Mouse (Mus musculus) stomach, embryonic 14.5 days (tissue): Measurements from ENCODE around the gene Sympk. TPM values are rescaled to one million over a fixed set of nuclear protein-coding genes. Genes with fewer than 3 reads are reported as not detected.

Experiments
- ATAC-seq: fragments of 200-750 bp; cut with Nextera tagmentation; 2 replicates; pipeline ENCODE4 v1.8.0; 2017; ENCODE audit warnings: low read depth, moderate TSS enrichment; ENCODE audit not compliant: insufficient number of reproducible peaks, insufficient read depth, low FRiP score
- H3K27ac ChIP-seq: fragments of 300-500 bp; sonication (generic); 2 replicates; pipeline ENCODE4 v1.5.1; 2014; ENCODE audit warnings: mild to moderate bottlenecking, low read length, moderate library complexity, mixed read lengths
- H3K27me3 ChIP-seq: fragments of 300-500 bp; sonication (generic); 2 replicates; pipeline ENCODE4 v1.6.1; 2014; ENCODE audit warnings: low read length, control low read depth, mixed read lengths; ENCODE audit not compliant: control insufficient read depth, insufficient read depth
- H3K36me3 ChIP-seq: fragments of 300-500 bp; sonication (generic); 2 replicates; pipeline ENCODE4 v1.6.1; 2014; ENCODE audit warnings: mild to moderate bottlenecking, control low read depth, low read length, moderate library complexity, mixed read lengths; ENCODE audit not compliant: control insufficient read depth, insufficient read depth
- H3K4me1 ChIP-seq: fragments of 300-500 bp; sonication (generic); 2 replicates; pipeline ENCODE4 v1.6.1; 2014; ENCODE audit warnings: low read length, control low read depth, mixed read lengths; ENCODE audit not compliant: control insufficient read depth, insufficient read depth
- H3K4me2 ChIP-seq: fragments of 300-500 bp; sonication (generic); replicated peaks from 2 replicates; pipeline ENCODE4 v1.6.1; 2014; ENCODE audit warnings: low read depth, low read length, control low read depth
- H3K4me3 ChIP-seq: fragments of 300-500 bp; sonication (generic); 2 replicates; pipeline ENCODE4 v1.5.1; 2014; ENCODE audit warnings: low read depth, low read length, control low read depth
- H3K9ac ChIP-seq: fragments of 300-500 bp; sonication (generic); replicated peaks from 2 replicates; pipeline ENCODE4 v1.6.1; 2014; ENCODE audit warnings: low read depth, mild to moderate bottlenecking, control low read depth, low read length, moderate library complexity, mixed read lengths
- H3K9me3 ChIP-seq: fragments of 300-500 bp; sonication (generic); 2 replicates; pipeline ENCODE4 v1.6.1; 2016; ENCODE audit warnings: low read depth, low read length, control low read depth; ENCODE audit not compliant: control insufficient read depth
- WGBS: fragments of 180-500 bp; shearing (Covaris S2); extraction: QIAGEN DNeasy Blood & Tissue Kit; methylation state at CpG from one replicate; pipeline ENCODE4 v1.1.7; 2014; 5-methylcytosine and 5-hydroxymethylcytosine counted together
- polyA plus RNA-seq: library from polyadenylated mRNA; unstranded; fragments of >200 nt; fragmentation: Nextera tagmentation; extraction: Ambion mirVana; gene quantifications from 2 replicates; pipeline ENCODE4 v1.2.1, GENCODE M21; 2014

Sympk gene
- polyA plus RNA-seq, 1 experiment from 2014 or later: 21.7 TPM

DNA sequence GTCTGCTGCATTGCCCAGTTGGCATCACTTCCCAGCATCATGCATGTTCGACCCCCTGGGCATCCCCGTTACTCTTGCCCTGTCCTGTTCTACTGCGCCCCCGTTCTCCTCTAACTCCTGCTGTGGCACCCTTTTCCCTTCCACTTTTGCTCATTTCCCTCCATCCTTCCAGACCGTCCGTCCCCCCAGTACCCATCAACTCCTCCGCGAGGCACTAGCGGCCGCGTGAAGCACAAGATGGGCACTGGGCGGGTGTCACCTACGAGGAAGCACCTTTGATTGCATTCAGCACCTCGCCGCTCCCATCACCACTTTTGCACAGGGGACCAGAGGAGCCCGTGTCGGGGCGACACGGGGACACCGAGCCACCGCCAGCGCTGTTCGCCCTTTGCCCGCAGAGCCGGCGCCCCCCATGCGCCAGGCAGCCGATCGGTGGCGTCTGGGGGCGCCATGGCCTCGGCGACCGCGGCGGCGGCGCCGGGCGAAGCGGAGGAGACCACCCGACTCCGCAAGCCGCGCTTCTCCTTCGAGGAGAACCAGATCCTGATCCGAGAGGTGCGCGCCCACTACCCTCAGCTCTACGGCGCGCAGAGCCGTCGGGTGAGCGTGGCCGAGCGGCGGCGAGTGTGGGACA lies 32.4 kb upstream of the Sympk start:
- no peak for ATAC-seq
- under 1% methylated on average over 58 of the region's 59 CpGs for WGBS
- Histone ChIP-seq H3K9me3 (no peaks in the 10 kb centered on the region), H3K4me3 (peak overlapping the region; percentile 48), H3K36me3 (peaks cover 7% of the 10 kb centered on the region; the same call in 1 of the 2 replicates), H3K9ac (peak overlapping the region; percentile 30; the same call in 1 of the 2 replicates), H3K27me3 (no peaks in the 10 kb centered on the region), H3K4me1 (0 out of 2 replicates have a peak, but pooled peaks cover 6% of the 10 kb centered on the region), H3K27ac (no peak overlapping the region), H3K4me2 (peak overlapping the region; percentile 88)

DNA sequence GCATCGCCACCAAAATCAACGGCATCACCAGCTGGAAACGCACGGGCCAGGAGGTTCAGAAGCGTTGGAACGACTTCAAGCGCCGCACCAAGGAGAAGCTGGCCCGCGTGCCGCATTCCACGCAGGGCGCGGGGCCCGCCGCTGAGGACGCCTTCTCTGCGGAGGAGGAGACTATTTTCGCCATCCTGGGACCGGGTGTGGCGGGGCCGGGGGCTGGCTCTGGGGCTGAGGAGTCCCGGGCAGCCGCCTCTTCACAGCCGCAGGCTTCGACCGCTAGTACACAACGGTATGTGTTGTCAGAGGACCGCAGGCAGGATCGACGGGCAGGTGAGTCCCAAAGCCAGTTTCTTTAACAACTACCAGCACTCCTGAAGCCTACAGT lies 31.9 kb upstream of the Sympk start:
- Histone ChIP-seq H3K4me3 (peak overlapping the region; percentile 48), H3K4me2 (peak overlapping the region; percentile 88), H3K27ac (no peak overlapping the region), H3K4me1 (0 out of 2 replicates have a peak, but pooled peaks cover 6% of the 10 kb centered on the region), H3K36me3 (peaks cover 7% of the 10 kb centered on the region; the same call in 1 of the 2 replicates), H3K9ac (no peak overlapping the region), H3K9me3 (no peaks in the 10 kb centered on the region), H3K27me3 (no peaks in the 10 kb centered on the region)
- 2% methylated on average over 31 of the region's 31 CpGs for WGBS
- no peak for ATAC-seq

DNA sequence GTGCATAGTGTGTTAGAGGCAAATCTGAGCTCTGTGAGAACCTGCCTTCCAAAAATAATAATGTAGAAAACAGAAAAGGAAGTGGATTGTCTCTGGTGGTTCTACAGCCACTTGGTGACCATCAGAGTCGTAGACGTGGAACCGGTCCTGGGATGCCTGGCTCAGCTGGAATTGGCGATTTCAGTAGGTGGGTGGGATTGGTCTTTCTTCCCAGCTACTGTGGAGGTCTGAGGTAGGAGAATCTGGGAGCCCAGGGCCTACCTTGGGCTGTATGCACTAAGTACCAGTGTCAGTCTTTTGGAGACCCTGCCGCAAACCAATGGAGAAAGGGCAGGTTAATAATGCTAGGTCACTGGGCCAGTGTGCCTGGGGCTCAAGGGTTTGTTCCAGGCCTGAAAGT lies 31.1 kb upstream of the Sympk start:
- no peak for ATAC-seq
- WGBS: 86% methylated on average over 5 of the region's 5 CpGs
- Histone ChIP-seq H3K27me3 (no peaks in the 10 kb centered on the region), H3K9ac (no peak overlapping the region), H3K27ac (no peak overlapping the region), H3K4me2 (no peak overlapping the region), H3K36me3 (peaks cover 7% of the 10 kb centered on the region; the same call in 1 of the 2 replicates), H3K4me3 (peak overlapping the region; percentile 48), H3K4me1 (0 out of 2 replicates have a peak, but pooled peaks cover 6% of the 10 kb centered on the region), H3K9me3 (no peaks in the 10 kb centered on the region)

DNA sequence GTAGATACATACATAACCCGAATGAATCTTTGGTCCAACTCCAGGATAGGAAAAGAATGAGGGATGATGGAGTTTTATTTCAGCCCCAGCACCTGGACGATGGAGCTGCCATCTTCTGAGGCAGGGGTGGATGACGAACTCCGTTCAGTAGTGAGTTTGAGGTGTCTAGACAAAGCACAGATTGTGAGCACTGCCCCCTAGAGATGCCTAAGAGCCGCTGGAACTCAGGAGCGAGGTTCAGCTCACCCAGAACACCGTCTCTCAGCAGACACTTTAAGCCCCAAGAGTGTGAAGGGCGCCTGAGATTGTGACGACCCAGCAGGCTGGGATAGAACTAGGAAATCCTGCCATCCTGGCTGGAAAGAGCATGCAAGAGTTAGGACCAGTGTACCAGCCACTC lies 25.3 kb upstream of the Sympk start:
- Histone ChIP-seq H3K4me3 (no peak overlapping the region), H3K27me3 (no peaks in the 10 kb centered on the region), H3K36me3 (peaks cover 7% of the 10 kb centered on the region; the same call in 1 of the 2 replicates), H3K4me1 (peaks cover 8% of the 10 kb centered on the region; the same call in 1 of the 2 replicates), H3K9me3 (no peaks in the 10 kb centered on the region), H3K4me2 (no peak overlapping the region), H3K9ac (no peak overlapping the region), H3K27ac (no peak overlapping the region)
- ATAC-seq: no peak
- 51% methylated on average over 9 of the region's 9 CpGs for WGBS

DNA sequence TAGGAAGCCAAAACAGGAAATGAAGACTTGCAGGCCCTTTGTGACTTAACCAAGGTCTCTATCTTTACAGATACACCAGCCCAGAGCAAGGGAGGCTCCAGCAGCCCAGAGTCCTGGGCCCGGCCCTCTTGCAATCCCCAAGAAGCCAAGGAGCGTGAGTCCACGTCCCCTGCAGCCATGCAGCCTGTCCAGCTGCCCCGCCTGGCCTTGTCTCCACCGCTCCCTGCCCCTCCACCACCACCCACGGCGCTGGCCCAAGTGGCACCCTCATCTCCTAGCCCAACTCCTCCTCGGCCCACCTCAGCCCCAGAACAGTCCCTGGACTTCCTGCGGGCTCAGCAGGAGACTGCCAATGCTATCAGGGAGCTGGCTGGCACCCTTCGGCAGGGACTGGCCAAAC lies 23.8 kb upstream of the Sympk start:
- Histone ChIP-seq H3K9ac (peak overlapping the region; percentile 22; the same call in 1 of the 2 replicates), H3K27me3 (no peaks in the 10 kb centered on the region), H3K36me3 (peaks cover 9% of the 10 kb centered on the region; the same call in 1 of the 2 replicates), H3K4me1 (peaks cover 15% of the 10 kb centered on the region), H3K9me3 (no peaks in the 10 kb centered on the region), H3K27ac (peak overlapping the region; percentile 27; the same call in 1 of the 2 replicates), H3K4me3 (peak overlapping the region; percentile 29), H3K4me2 (peak overlapping the region; percentile 51)
- WGBS: 41% methylated on average over 10 of the region's 10 CpGs
- no peak for ATAC-seq

DNA sequence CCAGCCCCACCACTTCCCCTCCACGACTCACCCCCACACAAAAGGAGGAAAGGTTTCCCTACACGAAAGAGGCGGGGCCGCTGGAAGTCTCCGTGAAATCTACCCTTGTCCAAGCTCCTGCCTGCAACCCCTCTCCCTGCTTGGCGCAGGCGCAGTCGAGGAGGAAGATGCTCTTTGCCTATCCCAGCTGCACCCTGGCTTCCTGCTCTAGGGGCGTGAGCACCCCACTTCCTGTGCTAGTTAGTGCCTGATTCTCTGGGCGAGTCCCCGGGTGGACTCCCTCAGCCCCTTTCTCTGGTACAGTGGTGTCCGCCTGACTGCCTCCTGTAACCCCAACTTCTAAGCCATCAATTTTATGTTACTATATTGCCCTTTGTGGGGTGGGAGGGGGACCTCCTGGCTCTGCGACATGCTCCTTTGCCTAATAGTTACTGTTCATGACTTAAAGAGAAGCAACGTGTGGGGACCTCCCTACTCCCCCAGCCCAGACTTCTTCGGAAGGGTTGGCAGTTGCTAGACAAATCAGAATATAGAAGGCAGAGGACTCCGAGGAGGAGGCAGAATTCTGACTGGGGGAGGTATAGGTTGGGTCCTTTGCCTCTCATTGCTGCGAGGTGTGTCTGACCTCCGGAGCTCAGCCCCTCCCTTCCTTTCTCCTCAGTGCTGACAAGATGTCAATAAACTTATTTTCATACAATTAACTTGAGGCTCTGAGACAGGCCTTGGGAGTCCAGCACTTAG lies 22.9 kb upstream of the Sympk start:
- H3K4me1 ChIP-seq: peaks cover 23% of the 10 kb centered on the region
- peak overlapping the region; percentile 51 for H3K4me2 ChIP-seq
- H3K36me3 ChIP-seq: peaks cover 14% of the 10 kb centered on the region
- 33% methylated on average over 18 of the region's 18 CpGs for WGBS
- peak overlapping the region; percentile 22; the same call in 1 of the 2 replicates for H3K9ac ChIP-seq
- peak overlapping the region; percentile 29 for H3K4me3 ChIP-seq
- no peak for ATAC-seq
- H3K9me3 ChIP-seq: no peaks in the 10 kb centered on the region
- no peaks in the 10 kb centered on the region for H3K27me3 ChIP-seq
- H3K27ac ChIP-seq: peak overlapping the region; percentile 48; the same call in 1 of the 2 replicates

DNA sequence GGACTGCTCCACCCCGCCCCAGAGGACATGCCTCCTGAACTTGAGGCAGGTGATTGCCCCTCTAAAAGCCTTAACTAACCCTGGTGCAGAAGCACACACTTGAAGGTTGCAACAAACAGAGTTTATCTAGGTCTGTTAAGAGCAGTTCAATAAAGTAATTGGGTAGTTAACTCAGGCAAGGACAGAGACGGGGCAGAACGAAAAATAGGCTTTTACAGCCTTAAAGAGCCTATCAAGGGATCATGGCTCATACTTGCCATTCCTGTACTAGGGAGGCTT lies 22.4 kb upstream of the Sympk start:
- Histone ChIP-seq H3K4me2 (0 out of 2 replicates have a peak overlapping the region, but pooled peaks have one; percentile 51), H3K9ac (no peak overlapping the region), H3K27me3 (no peaks in the 10 kb centered on the region), H3K4me3 (no peak overlapping the region), H3K9me3 (no peaks in the 10 kb centered on the region), H3K27ac (peak overlapping the region; percentile 48; the same call in 1 of the 2 replicates), H3K4me1 (peaks cover 26% of the 10 kb centered on the region), H3K36me3 (peaks cover 14% of the 10 kb centered on the region)
- 60% methylated on average over 3 of the region's 3 CpGs for WGBS
- ATAC-seq: no peak

DNA sequence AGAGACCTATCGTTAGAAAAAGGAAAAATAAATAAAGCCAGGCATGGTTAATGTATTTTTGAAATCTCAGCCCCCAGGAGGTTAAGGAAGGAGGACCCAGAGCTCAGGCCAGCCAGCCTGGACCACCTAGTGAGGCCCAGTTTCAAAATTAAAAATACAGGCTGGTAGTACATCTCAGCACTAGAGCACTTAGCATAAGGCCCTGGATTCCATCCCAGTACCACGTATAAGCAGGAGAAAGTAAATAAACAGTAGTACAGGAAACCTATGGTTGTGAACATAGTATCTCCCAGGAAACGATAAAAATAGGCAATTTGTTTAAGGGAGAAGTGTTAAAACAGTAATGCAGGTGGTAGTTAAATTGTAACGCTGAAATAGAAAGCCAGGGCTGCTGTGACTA lies 22.1 kb upstream of the Sympk start:
- peak overlapping the region; percentile 48; the same call in 1 of the 2 replicates for H3K27ac ChIP-seq
- no peak for ATAC-seq
- H3K4me2 ChIP-seq: peak overlapping the region; percentile 52
- 15% methylated on average over 4 of the region's 4 CpGs for WGBS
- H3K27me3 ChIP-seq: no peaks in the 10 kb centered on the region
- peaks cover 18% of the 10 kb centered on the region for H3K36me3 ChIP-seq
- H3K9ac ChIP-seq: peak overlapping the region; percentile 43; the same call in 1 of the 2 replicates
- H3K9me3 ChIP-seq: no peaks in the 10 kb centered on the region
- H3K4me3 ChIP-seq: peak overlapping the region; percentile 26
- peaks cover 30% of the 10 kb centered on the region for H3K4me1 ChIP-seq
